Mouse (Mus musculus): ENCODE measurements at regions not wholly inside any gene's neighbourhood (a gene's known extent, or its start where the extent isn't known, plus 50 kb on each side); places are given as distances from the start of the nearest gene placed in this dataset.

DNA sequence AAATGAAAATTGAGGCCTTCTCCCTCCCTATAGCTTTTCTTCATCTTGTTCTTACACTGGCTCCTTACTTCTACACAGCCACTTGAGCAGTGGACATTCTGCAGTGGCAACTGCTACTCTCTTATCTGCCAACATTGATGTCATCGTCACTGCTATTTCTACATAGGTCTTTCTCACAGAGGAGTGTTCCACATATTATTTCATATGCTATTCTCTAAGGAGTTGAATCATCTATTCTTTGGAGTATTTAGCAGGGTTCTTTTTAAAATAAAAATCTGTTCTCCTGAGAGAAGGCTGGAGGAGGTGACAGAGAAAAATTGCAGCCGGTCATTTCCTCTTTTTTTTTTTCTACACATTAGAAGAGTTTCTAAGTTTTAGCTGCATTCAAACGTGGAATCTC lies 290.1 kb downstream of the Lmx1a start:
- TF ChIP-seq CTCF (conservative IDR thresholded peaks at IDR 0.05; ENCODE audit: insufficient read depth, insufficient read length, low read depth, low read length) (no peak), POLR2A (IDR thresholded peaks at IDR 0.05; ENCODE audit: low read depth, low read length) (no peak)

Data from kidney, adult 2 months (tissue).